Mouse (Mus musculus): ENCODE data around the gene Syn2. TPM values are rescaled to one million over a fixed set of nuclear protein-coding genes. Genes with fewer than 3 reads are reported as not detected.
"Not testable (repeated sequence)": the region's sequence is repeated elsewhere in the genome, so short reads cannot be mapped to it uniquely, and the experiment has no call there.

The Syn2 gene
- polyA plus RNA-seq, 1 experiment = 411 TPM

DNA sequence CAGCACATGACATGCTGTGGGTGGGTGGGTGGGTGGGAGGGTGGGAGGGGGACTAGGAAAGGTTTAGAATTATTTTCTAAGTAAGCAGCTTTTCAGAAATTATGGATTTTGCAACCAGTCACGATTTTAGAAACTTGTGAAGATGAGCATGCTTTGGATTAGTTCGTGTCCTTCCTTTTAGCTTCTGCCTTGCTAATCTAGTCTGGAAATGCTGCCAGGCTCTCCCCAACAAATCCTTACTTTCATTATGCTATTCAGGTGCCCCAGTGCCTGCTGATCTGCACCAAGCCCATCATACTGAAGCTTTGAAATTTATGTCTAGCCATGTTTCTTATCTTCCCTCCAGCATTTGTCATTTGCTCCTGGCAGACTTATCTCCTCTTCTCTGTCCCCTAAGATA lies 34.8 kb downstream of the Syn2 start:
- peak in 1 of 2 experiments; percentile 40 for DNase-seq (ENCODE audit: extremely low spot score in 1 of 2, low spot score in 1 of 2)

DNA sequence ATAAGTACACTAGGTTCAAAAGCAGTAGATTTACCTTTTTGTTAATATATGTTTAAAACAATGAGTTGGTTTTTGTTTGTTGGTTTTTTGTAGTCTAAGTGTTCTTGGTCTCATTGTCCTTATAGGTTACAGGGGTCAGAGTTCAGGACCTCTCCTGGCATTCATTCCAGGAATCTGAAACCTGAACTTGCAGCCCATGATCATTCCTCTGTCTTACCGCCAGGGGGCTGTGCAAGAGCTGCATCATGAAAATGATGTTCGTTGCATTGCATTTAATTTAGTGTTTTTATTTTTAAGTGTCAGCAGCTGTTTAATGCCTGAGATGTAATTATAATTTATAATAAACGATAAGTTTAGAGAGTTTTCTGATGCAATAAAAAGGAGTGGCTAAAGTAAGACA lies 40.1 kb downstream of the Syn2 start:
- DNase-seq (ENCODE audit: extremely low spot score in 1 of 2, low spot score in 1 of 2) = no peak

DNA sequence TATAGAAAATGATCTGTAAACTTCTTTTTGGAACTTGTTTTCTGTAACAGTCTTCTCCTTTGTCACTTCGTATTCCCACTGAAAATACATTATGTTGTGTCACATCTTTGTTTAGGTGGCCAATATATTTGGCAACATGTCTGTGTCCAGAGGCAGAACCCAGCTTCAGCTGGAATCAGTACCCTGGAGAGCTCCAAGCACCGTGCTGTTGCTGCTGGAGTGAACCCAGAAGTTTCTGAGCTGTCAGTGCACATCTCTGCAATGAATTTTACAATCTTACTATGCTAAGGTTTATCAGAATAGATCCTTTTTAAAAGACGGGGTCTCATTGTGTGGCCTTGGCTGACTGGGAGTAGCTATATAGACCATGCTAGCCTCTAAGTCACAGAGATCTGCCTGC lies 44.1 kb downstream of the Syn2 start:
- DNase-seq (ENCODE audit: extremely low spot score in 1 of 2, low spot score in 1 of 2) = no peak

DNA sequence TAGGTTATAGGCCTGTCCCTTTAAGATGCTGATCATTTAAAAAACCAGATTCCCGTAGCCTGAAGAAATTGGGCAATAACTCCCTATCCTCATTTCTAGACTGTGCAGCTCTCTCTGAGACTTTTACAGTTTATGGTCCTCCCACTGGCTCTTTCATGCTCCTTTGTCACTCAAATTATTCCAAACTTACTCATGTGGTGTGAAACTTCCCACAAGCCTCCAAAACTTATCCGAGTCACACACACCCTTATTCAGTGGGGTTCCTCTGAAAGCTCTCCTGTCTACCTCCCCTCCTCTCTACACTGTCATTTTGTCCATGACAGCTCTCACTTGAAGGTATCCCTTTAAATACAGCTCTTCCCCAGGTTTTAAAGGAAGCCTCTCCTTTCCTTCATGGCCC lies 46.4 kb downstream of the Syn2 start:
- peak in 1 of 2 experiments; percentile 36 for DNase-seq (ENCODE audit: extremely low spot score in 1 of 2, low spot score in 1 of 2)

DNA sequence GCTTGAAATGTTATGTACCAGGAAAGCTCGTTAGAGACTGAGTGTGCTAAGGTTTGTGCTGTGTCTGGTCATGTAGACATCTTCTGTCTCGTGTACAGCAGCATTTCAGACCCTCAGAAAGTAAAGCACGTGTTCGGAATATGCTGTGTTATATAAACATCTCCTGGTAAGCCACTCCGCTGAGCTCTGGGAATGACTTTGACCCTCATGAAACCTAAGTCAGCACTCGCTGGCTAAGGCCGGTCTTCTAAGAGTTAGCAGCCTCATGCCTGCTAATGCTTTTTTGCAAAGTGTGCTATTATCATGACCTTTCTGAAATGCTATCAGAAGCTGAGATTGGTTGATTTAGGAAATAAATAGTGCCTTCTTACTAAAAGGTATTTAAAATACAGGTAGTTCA lies 56.4 kb downstream of the Syn2 start:
- DNase-seq (ENCODE audit: extremely low spot score in 1 of 2, low spot score in 1 of 2) = no peak

DNA sequence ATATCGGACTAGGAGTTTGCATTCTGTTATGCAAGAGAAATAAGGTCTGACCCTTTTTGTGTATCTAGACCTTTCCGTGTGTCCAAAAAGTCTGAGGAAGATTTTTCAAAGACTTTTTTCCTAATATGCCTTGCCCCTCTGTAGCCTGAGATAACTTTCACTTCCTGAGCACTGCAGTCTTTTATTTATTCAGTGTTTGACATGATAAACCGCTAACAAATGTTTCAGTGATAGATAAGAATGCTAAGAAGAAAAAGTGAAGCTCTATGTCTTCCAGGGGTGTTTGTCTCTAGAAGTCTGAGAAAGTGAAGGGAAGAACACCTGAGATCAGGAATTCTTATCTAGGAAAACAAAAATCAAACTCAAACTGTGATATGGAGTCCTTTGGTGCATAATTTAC lies 66.1 kb downstream of the Syn2 start:
- DNase-seq (ENCODE audit: extremely low spot score in 1 of 2, low spot score in 1 of 2) = no peak

DNA sequence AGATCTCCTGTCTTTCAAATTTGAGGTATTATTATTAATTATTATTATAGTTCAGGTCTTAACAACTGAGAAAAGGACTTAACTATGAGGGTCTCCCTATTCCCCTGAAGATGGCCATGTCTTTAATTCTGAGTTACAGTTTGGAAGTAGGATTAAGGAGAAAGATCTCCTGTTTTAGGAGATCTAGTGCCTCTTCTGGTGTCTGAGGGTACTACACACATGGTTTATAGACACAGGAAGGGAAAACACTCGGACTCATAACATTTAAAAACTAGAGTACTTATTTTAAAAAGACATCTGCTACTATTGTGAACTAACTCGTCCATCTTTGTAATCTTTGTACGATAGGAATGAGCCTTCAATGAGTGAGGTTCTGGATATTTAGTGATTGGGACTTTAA lies 68.3 kb downstream of the Syn2 start:
- no peak for DNase-seq (ENCODE audit: extremely low spot score in 1 of 2, low spot score in 1 of 2)

DNA sequence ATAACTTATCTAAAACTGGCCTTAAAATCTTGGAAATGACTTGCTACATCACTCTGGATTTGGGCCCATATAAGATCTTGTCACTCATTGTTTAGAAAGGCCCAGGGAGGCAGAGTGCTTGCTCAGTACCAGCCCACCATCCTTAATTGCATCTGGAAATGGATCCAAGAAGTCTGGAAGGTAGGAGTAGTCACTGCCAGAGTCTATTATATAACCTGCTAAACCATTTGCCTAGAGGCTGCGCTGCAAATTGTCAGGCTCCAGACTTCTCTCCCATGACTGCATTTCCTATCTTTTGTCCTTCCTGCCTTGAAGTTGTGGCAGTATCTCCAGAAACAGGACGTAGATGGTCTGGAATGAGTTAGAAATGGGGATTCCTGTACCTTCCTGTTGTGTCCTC lies 75.5 kb downstream of the Syn2 start:
- peak; percentile 41 to 69 for DNase-seq (ENCODE audit: extremely low spot score in 1 of 2, low spot score in 1 of 2)

DNA sequence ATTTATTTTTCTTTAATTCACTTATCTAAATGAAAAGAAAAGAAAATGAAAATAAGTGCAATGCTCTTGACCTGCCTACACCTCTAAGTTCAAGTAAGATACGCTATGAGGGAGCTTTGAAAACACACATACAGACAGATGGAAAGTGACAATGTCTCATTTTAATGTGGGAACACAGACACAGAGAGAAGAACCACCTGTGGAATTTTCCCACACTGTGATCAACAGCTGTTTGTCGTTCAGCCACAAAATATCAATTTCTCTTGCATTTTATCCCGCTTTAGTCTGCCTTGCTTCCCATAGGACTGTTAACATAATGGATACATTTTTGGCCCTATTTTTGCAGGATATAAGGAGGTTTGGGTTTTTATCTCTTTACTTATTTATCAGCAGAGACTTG lies 76.1 kb downstream of the Syn2 start:
- no peak for DNase-seq (ENCODE audit: extremely low spot score in 1 of 2, low spot score in 1 of 2)

DNA sequence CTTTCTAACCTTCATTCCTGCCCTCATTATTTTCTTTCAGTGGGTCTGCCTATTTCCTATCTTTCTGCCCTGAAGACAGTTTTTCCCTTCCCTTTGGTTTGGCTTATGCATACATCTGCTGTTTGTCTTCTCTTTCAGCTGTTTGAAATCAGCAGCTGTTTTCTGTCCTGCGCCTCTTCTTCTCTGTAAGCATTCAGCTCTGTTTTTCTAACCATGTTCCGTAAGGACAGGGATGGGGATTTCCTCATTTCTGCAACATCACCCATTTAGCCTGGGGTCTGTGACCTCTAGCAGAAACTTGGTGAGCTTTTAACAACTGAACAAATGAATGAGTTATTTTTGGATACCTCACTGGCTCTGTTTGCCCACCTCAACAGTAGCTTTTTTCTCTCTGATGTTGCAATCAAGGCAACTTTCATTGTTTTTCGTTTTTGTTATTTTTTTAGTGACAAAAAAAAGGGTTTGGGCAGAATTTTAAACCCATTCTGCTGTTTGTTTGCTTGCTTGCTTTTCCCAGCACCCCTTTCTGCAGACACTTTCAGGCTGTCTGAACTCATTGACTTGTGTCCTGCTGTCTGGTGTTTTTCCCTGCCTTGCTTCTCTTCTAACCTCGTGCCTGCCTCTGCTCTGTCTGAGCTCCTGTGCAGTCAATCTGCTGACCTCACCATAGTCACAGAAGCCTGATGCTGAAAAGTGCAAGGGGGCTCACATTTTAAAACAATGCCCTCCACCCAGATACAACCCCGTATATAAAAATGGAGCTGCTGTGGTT lies 77.6 kb downstream of the Syn2 start:
- DNase-seq (ENCODE audit: extremely low spot score in 1 of 2, low spot score in 1 of 2) = no peak

DNA sequence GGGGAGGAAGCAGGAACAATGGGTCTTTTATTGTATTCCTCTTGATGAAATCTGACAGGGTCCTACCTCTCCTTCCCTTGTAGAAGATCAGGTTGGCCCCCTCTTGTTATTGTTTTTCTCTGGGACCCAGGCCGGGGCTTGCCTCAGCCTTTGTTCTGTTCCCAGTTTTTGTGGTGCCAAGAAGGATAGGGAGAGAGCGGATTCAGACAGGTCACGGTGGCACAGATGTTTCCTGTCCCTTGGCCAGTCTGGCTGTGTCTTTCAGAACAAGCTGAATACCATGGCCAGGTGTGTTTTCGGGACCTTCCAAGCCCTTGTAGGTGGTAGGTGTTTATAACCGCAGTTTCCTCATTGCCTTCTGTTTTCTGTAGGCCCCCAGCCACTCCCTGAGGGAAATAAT lies 78.4 kb downstream of the Syn2 start:
- DNase-seq (ENCODE audit: extremely low spot score in 1 of 2, low spot score in 1 of 2) = no peak

DNA sequence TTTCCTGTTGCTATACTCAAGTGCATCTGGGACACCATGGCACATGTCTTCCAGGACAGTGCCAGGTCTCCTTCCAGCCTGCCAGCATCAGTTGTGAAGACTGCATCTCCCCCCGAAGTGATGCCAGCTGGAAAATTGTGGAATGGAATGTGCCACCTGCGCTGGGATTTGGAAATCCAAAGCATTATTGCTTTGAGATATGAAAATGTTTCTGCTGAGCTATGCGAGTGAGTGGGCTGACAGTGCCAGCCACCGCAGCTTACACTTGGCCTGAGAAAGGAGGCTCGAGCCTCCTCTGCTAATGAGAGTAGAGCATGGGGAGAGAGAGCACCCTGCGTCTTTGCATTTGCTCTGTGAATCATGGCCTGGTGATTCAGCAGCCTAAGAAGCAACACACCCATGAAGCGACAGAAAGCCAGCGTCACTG lies 86.5 kb downstream of the Syn2 start:
- peak; percentile 69 to 76 for DNase-seq (ENCODE audit: extremely low spot score in 1 of 2, low spot score in 1 of 2)

DNA sequence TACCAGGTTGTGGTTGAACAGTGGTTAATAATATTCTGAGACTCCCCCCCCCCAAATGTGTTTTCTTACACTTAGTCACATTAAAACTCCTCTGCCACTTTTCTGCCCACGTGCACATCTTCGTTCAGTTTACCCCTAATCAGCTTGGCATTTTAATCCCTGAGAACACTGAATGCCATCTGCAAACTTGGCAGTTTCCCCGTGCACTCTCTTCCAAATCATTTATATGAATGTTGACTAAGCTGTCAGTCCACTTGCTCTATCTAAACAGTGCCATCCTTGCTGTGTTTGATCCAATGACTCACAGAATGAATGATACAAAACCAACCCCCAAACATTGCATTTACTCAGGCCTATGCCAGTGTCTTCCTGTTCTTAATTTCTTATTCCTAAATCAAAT lies 90.8 kb downstream of the Syn2 start:
- DNase-seq (ENCODE audit: extremely low spot score in 1 of 2, low spot score in 1 of 2) = peak in 1 of 2 experiments; percentile 58

DNA sequence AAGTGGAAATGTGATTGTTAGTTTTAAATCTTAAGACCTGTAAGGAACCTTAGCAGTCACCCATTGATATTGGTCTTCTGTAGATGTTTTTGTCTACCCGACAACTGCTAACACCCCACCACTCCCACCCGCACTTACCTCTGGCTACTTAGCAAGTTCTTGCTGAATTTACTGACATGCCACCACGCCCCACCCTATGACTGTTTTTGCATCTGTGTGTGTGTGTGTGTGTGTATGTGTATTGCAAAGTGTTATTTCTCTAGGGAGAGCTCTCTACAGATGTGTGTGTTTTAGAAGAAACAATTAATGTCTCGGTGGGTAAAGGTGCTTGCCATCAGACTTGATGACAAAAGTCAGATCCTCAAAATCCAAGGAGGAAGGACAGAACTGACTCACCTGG lies 92.3 kb downstream of the Syn2 start, which contains the start of gene Gm17482:
Gm17482 (plus strand) TSS at position 301 of the 400 bp plus-strand sequence.
- DNase-seq (ENCODE audit: extremely low spot score in 1 of 2, low spot score in 1 of 2) = no peak

DNA sequence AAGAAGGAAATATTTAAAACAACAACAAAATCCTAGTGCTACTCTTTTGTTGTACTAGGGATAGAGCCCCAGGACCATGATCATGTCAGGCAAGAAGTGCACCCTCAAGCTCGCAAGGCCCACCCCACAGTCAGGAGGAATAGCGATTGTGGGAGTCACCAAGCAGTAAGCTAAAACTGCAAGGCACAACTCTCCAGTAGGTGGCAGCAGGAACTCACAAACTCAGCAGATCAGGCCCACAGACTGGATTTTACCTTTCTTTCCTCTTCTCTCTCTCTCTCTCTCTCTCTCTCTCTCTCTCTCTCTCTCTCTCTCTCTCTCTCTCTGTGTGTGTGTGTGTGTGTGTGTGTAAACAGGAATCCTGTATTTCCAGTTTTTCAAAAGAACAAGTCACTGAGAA lies 92.8 kb downstream of the Syn2 start:
- DNase-seq (ENCODE audit: extremely low spot score in 1 of 2, low spot score in 1 of 2) = peak; percentile 61 to 92

DNA sequence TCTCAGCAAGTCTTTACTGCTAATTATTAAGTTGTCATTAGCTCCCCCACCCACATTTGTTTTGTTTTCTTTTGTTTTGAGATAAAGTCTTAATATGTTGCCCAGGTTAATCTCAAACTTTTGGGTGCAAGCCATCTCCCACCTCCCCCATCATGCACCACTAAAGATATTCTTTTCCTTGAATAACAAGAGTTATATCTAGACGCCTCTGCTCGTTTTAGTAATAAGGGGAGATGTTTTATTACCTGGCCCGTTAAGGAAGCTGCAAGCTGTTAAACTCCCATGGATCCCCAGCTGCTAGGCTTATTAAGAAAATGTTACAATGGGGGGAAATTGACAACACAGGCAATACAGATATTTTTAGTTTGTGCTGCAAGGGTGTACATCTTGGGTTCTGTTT lies 95.9 kb downstream of the Syn2 start:
- no peak for DNase-seq (ENCODE audit: extremely low spot score in 1 of 2, low spot score in 1 of 2)

DNA sequence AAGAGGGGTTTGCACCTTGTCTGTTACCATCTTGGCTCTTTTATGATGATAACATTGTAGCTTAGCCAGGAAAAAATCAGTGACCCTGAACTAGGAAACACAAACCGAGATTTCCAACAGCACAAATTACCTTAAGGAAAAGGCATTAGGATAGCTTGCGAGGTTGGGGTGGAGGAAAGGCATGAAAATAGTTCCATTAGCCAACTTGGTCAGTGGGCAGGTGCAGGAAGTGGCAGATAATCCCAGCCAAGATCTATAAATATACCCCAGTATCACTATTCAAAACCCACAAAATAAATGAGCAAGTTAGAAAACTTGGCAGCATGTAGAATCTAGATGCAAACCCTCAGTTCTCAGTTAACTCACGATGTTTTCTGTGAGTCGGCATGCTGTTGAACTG lies 97.1 kb downstream of the Syn2 start:
- no peak for DNase-seq (ENCODE audit: extremely low spot score in 1 of 2, low spot score in 1 of 2)

DNA sequence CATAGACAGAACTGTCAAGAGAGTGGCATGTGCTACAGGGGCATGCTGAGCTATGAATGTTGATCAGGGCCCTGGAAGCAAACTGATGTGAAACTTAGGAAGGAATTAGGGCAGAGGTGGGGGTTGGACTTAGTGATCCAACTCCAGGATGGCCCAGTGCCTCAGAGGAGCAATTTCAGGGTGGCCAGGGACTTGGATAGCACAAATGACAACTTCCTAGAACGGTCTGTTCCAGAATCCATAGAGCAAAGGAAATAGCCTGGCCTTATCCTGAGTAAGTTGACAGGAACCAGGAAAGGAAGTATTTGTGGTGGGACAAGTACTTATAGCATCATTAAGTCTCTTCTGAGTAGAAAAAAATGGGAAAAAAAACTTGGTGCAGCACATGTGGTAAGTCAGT lies 97.9 kb downstream of the Syn2 start:
- no peak for DNase-seq (ENCODE audit: extremely low spot score in 1 of 2, low spot score in 1 of 2)

DNA sequence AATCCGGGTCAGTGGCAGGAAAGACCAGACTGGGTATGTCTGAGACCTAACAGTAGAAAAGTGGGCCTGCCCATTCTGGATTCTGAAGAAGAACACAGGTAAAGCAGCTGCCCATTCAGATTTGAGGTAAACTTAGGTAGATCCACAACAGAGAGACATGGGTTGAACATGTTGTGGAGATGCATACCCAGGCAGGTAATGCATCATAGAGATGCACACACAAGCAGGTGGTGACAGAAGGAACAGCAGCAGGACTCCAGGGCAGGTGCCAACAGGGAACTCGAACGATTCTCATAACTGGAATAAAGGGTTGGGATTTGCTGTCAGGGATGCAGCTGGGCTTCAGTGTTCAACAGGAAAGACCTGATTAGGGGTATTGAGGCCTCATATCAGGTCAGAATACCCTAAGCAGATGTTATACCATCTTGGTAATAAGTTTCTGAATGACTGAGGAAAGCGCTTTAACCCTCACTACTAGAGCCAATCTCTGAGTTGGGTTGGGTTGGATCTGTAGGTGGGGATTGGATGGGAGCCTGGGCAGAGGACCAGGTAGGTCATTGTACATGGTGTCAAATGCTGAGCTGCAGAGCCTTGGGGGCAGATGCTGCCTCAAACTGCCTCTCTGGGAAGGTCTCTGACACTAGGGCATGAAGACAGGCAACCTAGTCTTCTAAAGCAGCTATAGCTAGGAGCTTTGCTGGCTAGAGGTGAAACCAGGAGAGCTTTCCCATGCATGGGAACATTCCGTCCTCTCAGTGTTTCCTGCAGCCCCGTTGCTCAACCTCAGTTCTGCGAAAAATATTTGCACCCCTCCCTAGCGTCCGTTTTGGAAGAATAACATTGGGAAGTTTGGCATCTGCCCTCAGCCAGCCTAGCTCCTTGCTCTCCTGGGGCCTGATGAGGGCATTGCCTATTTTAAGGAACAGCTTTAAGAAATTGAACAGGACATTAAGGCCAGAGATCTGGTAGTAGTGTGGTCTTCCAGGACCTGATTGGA lies 103.6 kb downstream of the Syn2 start:
- DNase-seq (ENCODE audit: extremely low spot score in 1 of 2, low spot score in 1 of 2) = no peak

DNA sequence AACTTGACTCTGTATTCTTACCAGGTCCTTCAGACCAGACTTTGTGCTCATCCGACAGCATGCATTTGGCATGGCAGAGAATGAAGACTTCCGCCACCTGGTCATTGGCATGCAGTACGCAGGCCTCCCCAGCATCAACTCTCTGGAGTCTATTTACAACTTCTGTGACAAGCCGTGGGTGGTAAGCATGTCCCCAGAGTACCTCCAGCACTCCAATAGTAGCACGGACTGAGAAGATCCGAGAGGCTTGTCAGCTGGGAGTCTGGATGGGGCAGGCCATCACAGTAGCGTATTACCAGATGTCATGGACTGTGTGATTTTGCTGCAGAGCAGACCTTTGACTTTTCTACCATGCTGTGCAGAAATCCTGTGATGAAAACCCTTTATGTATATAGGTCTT lies 104.6 kb downstream of the Syn2 start:
- DNase-seq (ENCODE audit: extremely low spot score in 1 of 2, low spot score in 1 of 2) = peak in 1 of 2 experiments; percentile 55

DNA sequence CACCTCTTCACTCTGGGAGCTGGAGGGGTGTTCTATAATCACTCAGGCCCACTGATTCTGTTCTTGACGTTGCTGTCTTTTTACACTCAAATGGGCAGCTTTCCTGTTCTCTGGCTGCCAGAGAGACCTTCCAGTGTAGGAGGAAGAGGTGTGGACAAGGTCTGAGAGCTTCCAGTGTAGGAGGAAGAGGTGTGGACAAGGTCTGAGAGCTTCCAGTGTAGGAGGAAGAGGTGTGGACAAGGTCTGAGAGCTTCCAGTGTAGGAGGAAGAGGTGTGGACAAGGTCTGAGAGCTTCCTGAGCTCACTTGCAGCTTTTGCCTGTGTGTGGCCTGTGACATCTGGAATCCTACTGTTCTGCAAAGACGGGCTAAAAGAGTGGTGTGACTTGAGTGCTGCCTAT lies 105.7 kb downstream of the Syn2 start:
- DNase-seq (ENCODE audit: extremely low spot score in 1 of 2, low spot score in 1 of 2) = not testable (repeated sequence)
